Mouse (Mus musculus) spleen, adult 2 months (tissue): ENCODE results near the gene Commd8.

Experiments used
- CTCF ChIP-seq: fragments of 200-500 bp; IDR thresholded peaks from 2 replicates; pipeline ENCODE4 v1.5.1; 2011; ENCODE audit warnings: mild to moderate bottlenecking, inconsistent platforms; ENCODE audit not compliant: insufficient read depth, insufficient read length, insufficient replicate concordance; ENCODE audit errors: extremely low read depth
- POLR2A ChIP-seq: fragments of 200-500 bp; IDR thresholded peaks from 2 replicates; pipeline ENCODE4 v1.6.1; 2011; ENCODE audit warnings: low read depth, low read length, inconsistent platforms

DNA sequence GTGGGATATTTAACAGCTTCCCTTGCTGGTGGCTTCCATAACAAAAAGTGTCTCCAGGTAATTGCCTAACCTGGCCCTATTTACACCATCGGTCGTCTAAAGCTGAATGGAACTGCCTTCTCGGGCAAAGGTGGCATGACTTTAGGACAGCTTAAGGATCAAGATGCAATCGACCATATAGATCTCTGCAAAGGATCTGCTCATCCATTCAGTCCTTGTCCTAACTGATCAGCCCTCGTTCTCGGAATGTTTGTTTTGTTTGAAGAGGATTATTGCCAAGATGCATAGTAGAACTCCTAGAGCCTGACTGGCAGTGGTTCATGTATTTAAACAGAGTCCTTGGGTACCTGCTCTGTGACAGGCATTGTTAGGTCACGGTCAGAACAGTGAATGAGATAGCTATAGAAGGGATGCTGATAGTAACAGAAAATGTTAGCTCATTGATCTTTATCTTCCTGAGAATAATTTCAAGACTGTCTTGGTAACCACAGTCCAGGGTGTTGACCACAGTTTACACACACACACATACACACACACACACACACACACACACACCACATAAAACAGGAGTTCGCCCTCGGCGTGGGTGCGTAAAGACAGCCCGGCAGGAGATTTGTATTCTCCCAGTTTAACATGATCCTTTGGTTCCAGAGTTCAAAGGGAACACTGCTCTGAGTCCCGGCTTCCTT is 42.3 kb upstream of the Commd8 start:
- no peak for TF ChIP-seq CTCF
- no peak for TF ChIP-seq POLR2A
